Mouse (Mus musculus) retina, postnatal 7 days (tissue): ENCODE data around the gene 2510039O18Rik.

Experiments used
- DNase-seq: peaks from one replicate; pipeline ENCODE4 v3.0.0-alpha.2; 2012; ENCODE audit warnings: low read depth, low spot score

The 2510039O18Rik gene

DNA sequence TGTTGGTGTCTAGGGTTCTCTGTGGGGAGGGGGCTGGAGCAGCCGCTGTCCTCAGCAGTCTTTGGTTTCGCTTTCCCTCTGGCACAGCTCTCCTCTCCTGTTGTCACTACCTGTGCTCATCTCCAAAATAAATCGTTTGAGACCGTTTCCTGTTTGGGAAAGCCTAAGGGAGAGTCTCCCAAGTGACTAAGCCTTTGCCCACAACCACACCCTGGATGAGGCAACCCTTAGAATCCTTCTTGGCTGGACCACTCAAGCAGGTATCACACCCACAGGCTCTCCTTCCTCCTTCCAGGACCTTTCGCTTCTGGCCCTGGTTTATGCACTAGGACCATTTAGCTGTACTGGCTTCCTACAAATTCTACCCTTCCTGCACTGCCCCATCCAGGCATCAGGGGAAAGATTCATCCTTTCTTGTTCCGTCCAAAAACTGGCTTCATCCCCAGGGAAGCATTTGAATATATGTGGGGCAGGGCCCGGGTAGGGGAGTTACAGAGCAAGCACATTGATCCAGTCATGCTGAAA, 52.9 kb downstream of the 2510039O18Rik start:
- DNase-seq, result no peak

- no peak for DNase-seq
Observed at GRCm38 (mm10) chr4:147995311-147995710, 54.6 kb downstream of the 2510039O18Rik start.
